Mouse (Mus musculus) lung, postnatal 0 days (tissue): ENCODE results near the gene Wbp1.

Source experiments
- CTCF ChIP-seq: IDR thresholded peaks from 2 replicates; pipeline ENCODE4 v1.5.1; 2016; ENCODE audit warnings: antibody characterized with exemption, mild to moderate bottlenecking
- EP300 ChIP-seq: IDR thresholded peaks from 2 replicates; pipeline ENCODE4 v1.6.1; 2016; ENCODE audit warnings: antibody characterized with exemption, mild to moderate bottlenecking, control low read depth

- TF ChIP-seq CTCF (no peak), EP300 (no peak)
These were observed 43.8 kb upstream of the Wbp1 start for GRCm38 (mm10) chr6:83165026-83165606.
